Mouse (Mus musculus) lung, adult 2 months (tissue): ENCODE results near the gene Nek8.

ENCODE experiments used
- CTCF ChIP-seq: fragments of 200-500 bp; IDR thresholded peaks from 2 replicates; pipeline ENCODE4 v1.5.1; 2011; ENCODE audit warnings: mild to moderate bottlenecking, low read length, control low read depth; ENCODE audit not compliant: insufficient read depth
- POLR2A ChIP-seq: fragments of 200-500 bp; IDR thresholded peaks from 2 replicates; pipeline ENCODE4 v1.6.1; 2011; ENCODE audit warnings: low read depth, mild to moderate bottlenecking, control low read depth, low read length, borderline replicate concordance; ENCODE audit errors: extremely low read depth

DNA sequence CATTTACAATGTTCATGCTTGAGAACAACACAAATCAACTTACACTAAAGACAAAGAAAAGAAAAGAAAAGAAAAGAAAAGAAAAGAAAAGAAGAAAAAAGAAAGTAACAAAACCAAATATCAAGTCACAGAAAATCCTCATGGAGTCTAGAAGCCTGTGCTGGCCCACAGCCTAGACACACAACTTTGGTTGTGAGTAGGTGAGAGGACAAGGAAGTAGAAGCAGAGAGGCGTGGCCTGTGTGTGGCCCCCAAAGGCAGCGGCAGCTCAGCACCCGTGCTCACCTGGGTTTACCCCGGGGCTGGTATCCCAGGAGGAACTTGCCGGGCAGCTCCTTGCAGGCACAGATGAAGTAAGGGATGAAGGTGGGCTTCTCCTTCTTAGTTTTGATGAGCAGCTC is 35.0 kb upstream of the Nek8 start:
- TF ChIP-seq POLR2A (no peak), CTCF (no peak)
